Mouse (Mus musculus) testis, postnatal 10 days (tissue): Measurements from ENCODE around the gene Car15.

Experiments
- DNase-seq: peaks from one replicate; pipeline ENCODE4 v3.0.0; 2021; ENCODE audit warnings: low spot score

Gene Car15

DNA sequence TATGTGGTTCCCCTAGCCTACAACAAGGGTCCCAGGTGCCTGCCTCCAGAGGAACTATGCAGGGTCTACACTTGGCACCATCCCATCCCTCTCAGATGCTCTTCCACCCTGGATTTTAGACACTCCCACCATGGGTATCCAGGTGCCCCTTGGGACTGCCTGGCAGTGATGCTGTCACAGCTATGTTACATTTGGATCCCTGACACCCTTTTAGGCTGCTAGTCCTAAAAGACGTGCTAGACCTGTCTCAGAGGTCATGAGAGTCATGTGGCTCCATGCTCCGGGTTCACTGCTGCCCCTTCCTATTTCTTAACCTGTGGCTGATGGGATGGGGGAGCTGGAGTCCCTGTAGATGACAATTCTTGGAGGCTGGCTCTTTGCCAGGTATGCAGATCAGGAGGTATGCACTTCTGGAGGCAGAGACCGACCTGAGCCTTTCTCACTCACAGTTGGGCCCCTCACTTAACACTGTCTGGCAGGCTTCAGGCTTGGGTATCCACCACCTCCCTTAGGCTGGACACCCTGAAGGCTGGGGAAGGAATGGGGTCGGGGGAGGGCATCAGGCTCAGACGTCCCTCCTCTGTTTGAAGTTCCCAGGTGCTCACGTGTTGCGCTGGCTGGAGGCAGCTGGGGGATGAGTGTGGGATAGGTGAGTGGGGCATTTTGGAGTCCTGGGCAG, 36.2 kb downstream of the Car15 start:
- DNase-seq = peak; percentile 55

GRCm38 (mm10) chr16:17799584-17799983, 38.6 kb downstream of the Car15 start:
- no peak for DNase-seq

DNA sequence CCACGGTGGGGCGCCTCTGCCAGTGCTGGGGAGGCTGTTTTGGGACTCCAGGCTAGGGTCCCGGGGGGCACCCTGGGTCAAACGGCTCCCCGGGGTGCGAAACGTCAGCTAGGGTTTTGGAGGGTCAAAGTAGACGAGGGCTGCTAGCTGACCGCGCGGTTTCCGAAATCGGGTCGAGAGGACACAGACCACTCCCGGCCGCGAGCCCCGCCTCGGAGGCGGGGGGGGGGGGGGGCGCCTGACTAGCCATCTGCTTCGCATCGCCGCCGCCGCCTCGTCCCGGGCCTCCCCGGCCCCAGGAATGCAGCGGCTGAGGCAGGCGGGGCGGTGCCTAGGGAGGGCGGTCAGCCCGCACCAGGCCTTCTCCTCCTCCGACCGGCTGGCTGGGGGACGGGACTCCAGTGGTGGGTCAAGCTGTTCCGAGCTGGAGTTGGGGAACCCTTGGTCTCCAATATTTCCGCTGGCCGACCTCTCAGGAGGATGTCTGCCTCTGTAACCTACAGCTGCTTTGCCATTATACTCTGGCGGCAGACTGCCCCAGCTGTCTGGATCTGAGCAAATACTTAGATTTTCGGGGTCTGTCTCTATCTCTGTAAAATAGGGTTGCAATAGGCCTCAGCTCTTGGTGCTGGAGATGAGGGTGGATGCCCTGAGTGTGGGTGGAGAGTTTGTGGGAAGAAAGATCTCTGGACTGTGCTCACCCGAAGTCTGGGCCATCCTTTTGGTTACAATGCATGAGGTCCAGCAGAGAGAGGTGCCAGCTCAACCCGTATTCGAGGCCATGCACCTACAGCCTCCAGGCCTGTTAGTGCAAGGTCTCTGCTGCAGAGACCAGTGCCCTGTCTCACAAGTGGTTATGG, 39.6 kb downstream of the Car15 start:
- peak; percentile 76 for DNase-seq

GRCm38 (mm10) chr16:17797812-17798311, 40.3 kb downstream of the Car15 start:
- peak; percentile 54 for DNase-seq

- DNase-seq = peak; percentile 82
Observed at GRCm38 (mm10) chr16:17796971-17797811, 41.0 kb downstream of the Car15 start, which contains the start of gene Scarf2. Gene Scarf2 (plus strand): TSS chr16:17797282.

GRCm38 (mm10) chr16:17796519-17796918, 41.6 kb downstream of the Car15 start:
- no peak for DNase-seq

GRCm38 (mm10) chr16:17795643-17796042, 42.5 kb downstream of the Car15 start:
- no peak for DNase-seq

- DNase-seq = no peak
Observed at GRCm38 (mm10) chr16:17794047-17794446, 44.1 kb downstream of the Car15 start.

- no peak for DNase-seq
Observed at GRCm38 (mm10) chr16:17792728-17793127, 45.4 kb downstream of the Car15 start.

GRCm38 (mm10) chr16:17785337-17785736, 52.8 kb downstream of the Car15 start:
- DNase-seq = no peak
